Mouse (Mus musculus) kidney, adult 11 months (tissue): Measurements from ENCODE around the gene Dctn3.
"Not testable (repeated sequence)": the region's sequence is repeated elsewhere in the genome, so short reads cannot be mapped to it uniquely, and the experiment has no call there.

Experiments
- DNase-seq: peaks from one replicate; pipeline ENCODE4 v3.0.0; 2022

Dctn3 gene

GRCm38 (mm10) chr4:41737602-41738255 is 14.8 kb upstream of the Dctn3 start:
- DNase-seq: peak; percentile 68

DNA sequence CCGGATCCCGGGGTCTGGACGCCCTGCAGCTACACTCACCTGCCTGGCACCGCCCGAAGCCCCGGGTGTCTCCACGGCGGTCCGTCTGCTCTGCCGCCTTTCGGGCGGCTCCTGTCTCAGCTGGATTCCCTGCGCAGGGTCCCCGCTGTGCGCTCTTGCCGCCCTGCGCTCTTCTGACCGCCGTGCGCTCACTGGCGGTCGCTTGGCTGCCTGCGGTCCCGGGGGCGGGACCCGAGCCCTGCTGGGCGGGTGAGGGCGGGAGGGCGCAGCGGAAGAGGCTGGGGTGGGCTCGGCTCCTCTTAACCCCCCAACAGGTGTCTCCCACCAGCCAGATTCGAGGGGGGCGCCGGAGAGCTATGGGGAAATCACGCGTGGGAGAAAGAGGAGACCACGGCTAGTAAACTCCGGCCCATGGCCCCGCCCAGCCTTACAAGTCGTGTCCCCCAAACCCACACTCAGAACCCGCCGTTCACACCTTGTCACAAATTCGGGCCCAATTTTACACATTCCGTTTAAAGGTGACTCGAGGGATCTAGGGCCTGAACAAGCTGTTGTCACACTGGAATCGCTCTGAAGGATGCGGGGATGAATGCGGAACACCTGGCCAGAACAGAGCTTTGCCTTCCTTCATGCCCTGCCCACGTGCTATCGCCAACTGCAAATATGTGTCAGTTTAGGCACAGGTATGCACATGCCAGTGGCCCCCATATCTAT is 8.2 kb upstream of the Dctn3 start, which contains the start of gene Arid3c:
TSS of gene Arid3c (minus strand) at position 91 of the 714 bp plus-strand sequence.
- DNase-seq: no peak

- DNase-seq: no peak
These were observed 4.1 kb upstream of the Dctn3 start for GRCm38 (mm10) chr4:41726826-41727621.

DNA sequence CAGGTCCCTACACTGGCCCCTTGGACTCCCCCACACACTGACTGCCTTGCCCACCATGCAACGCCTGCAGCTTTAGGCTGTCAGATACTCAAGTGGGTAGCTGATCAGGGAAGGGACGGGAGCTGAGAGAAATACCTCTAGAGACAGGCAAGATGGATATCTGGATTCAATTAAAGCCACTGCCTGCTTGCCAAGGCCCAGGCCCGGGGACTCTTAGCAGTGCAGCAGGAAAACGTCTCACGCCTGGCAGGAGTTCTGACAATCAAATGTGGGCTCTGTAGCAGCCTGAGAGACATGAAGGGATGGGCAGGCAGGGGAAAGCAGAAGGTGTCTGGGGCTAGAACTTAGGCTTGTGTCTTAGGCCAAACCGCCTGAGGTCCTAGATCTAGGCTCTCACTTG is 6.1 kb downstream of the Dctn3 start:
- no peak for DNase-seq

DNA sequence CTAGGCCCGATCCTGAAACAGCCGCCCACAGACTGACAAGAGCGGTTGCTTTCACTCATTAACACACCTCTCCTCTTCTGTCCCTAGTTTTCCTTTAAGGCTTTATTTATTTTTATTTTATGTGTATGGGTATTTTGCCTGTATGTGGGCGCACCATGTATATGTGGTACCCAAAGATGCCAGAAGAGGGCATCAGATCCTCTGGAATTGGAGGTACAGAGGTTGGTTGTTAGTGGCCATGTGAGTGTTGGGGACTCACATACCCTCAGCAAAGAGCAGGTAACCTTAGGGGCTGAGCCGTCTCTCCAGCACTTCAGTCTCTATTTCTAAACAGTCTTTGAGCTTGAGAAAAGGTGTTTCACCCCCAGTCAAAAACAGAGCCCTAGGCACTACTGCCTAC is 7.4 kb downstream of the Dctn3 start:
- no peak for DNase-seq

- no peak for DNase-seq
These were observed 7.9 kb downstream of the Dctn3 start for GRCm38 (mm10) chr4:41715082-41715481.

GRCm38 (mm10) chr4:41714276-41714675 is 8.7 kb downstream of the Dctn3 start:
- peak; percentile 55 for DNase-seq

- peak; percentile 83 for DNase-seq
These were observed 9.5 kb downstream of the Dctn3 start, which contains the start of gene Rpp25l for GRCm38 (mm10) chr4:41713197-41714067. Gene Rpp25l (minus strand): TSS chr4:41713534.

DNA sequence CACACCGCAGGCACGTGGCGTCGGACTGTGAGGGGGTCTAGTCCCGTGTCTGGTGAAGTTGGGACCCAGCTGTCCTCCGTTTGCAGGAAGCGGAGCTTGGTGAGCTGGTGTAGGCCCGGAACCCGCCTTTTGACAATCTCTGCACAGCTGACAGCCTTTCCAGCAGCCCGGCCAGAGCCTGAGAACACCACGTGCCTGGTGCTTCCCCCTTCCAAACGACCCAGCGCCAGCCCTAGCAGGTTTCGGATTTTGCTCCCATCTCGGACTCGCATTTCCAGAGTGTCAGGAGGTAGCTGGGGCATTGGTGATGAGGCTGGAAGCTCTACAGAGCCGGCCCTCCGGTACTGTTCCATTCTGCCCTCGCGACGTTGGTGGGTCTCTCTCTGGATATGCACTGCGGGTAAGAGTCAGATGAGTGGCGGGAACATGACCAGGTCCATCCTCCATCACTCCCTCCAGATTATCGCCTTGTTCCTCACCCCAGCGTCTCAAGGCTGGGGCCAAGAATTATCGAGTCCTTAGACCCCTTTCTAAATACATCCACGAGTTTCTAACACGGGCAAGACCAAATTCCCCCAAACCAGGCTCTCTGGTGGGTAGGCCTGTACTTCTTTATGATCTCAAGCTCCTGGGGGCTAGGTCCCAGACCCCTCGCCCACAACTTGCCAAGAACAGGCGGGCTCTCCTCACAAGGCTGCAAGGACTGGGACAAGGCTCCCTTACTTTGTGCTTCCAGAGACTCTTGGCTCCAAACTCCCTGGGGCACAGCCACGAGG is 10.4 kb downstream of the Dctn3 start:
- DNase-seq: peak; percentile 36

DNA sequence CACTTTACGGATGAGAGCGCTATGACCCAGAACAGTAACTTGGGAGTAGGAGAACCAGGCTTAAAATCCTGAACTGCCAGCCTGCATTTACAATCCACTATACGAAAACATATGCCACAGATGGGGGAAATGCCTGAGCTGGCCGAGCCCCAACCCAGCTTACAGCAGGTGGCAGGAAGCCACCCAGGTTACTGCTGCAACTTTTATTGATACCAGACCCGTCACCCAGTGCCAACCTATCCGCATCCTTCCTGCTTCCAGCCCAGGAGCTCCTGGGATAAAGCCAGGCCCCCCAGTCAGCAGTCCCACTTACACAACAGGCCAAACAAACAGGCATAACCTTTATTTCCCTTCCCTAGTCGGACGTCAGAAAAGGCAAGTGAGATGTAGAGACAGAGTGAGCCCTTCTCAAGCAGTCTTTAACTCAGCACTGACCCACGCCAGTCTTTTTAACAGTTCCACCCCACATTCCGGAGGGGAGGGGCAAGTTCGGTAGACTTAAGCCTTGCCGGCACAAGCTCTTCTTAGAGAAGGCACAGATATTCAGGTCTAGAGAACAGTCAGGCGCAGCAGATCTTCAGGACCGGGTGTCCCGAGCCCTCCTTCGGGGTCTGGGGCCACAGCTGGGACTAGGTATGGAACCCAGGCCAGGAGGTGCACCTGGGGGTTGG is 11.1 kb downstream of the Dctn3 start:
- DNase-seq: no peak

- no peak for DNase-seq
These were observed 12.7 kb downstream of the Dctn3 start for GRCm38 (mm10) chr4:41710229-41710628.

GRCm38 (mm10) chr4:41708192-41708745 is 14.7 kb downstream of the Dctn3 start:
- peak; percentile 43 for DNase-seq

DNA sequence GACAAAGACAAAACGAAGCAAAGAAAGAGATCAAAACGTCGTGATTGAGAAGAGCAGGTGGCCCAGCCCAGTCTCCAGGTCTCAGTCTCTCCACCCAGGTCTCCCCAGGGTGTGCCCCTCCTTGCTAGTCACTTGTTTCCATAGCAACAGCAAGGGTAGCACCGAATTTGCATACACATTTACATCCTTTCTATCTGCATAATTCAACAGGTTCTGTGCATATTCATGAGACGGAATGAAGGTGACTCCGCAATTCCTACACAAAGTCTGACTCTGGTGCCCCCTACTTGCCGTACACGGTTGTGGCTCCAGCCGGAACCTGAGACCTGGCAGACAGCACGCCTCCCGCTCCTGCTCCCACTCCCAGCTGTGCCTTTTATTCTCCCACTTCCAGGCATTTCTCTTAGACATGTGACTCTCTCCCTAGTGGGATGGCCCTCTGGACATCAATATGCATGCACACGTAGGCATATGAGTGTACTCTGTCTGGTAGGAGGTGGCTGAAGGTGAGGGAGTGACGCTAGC is 15.9 kb downstream of the Dctn3 start:
- DNase-seq: peak; percentile 86

DNA sequence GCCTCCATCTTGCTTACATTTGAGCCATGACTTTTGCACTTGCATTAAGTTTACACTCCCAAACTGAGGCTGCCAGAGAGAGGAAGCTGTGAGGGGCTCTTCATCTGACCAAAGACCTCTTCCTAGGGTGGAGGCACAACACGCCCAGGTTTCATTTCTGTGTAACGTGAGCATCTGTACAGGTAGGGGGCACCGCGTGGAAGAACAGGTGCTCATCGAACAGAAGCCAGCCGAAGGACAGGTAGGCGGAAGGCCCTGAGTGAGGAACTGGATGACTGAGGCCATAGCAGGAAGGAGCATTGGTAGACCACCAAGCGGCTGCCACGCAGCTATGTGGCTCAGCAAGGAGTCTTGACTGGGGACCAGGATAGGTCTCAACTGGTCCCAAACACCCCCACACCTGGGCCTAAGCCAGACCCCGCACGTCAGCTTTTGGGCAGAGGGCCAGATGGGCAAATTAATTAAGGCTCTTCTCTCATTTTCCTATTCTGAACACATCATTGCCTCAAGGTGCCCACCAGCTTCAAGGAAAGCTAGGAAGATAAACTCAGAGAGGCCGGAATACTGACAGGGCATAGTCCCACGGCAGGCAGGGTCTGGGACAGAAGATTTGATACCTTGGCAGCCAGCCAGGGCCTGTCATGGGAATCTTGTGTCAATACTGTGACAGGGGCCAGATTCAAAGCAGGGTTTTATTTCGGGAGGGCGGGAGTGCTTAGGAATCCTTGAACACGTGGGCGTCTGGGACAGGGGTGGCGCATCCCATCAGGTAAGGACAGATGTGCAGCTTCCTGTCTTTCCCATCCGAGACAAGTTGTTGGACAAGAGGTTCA is 16.8 kb downstream of the Dctn3 start:
- DNase-seq: no peak

- no peak for DNase-seq
These were observed 18.3 kb downstream of the Dctn3 start for GRCm38 (mm10) chr4:41704651-41705050.

DNA sequence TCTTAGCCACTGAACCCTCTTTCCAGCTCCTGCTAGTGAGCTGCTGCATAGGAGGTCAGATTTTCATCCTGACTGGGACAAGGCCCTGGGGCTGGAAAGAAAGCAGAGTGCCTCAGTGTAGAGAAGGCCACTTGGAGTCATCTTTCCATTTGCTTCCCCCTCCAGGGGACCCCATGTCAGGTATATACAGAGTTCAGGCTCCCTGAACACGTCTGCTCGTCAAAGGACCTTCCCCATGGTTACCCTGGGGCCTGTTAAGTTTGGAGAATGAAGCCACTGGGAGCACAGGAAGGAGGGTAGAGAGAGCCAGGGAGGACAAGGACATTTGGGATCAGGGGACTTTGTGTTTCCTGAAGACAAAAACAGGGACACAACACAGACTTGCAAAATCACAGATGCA is 20.7 kb downstream of the Dctn3 start:
- DNase-seq: not testable (repeated sequence)

DNA sequence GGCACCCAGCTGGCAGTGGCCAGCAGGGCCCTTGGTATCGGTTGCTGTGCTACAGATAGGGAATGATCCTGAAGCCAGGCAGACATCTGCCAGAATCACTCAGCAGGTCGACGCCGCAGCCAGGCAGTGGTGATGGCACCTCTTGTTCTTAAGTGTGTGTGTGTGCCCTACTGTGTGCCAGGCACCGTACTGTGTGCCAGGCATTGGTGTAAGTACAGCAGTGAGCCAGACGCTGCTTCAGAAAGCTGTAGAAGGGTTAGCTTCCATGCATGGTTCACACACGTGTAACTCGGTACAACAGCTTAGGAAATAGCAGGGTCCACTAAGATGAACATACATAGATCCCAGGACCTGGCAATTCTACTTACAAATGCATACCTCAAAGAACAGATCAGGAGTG is 22.7 kb downstream of the Dctn3 start:
- DNase-seq: not testable (repeated sequence)

- DNase-seq: not testable (repeated sequence)
These were observed 23.2 kb downstream of the Dctn3 start, which contains the start of gene Il11ra1 for GRCm38 (mm10) chr4:41699783-41700182. Gene Il11ra1 (plus strand): TSS chr4:41699989.

DNA sequence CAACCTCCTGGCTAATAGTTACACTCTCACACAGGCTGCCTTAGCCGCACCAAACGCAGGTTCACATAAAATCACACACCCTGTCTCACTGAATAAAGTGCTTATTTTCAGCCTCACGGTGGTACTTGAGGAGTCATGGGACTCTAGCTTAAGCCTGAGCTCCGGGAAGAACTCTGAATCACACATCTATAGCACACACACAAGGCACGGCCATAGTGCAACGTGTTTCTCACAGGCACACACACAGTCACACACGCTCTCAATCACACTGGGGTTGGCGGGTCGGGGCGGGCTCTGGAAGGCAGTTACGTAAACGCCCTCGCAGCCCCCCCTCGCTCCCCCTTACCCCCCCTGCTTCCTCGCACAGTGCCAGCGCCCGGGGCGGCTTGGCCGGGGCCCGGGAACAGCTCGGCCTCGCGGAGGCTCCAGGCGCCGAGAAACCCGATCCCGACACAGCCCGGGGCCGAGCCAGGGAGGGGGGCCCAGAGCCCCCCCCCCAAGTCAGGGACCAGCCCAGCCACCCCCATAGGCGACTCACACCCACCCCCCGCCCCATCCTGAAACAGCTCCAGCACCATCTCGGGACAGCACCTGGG is 24.5 kb downstream of the Dctn3 start:
- DNase-seq: peak; percentile 33
